Mouse (Mus musculus) c-Kit-positive CD71-negative TER-119-negative erythroid progenitor cells, embryonic 14.5 days (primary cell): Measurements from ENCODE around the gene Gm20441.
A peak's percentile ranks its signal among the peaks of the same experiment; 100 is the strongest.
"Not testable (repeated sequence)": the region's sequence is repeated elsewhere in the genome, so short reads cannot be mapped to it uniquely, and the experiment has no call there.

Experiments
- DNase-seq: peaks from one replicate; pipeline ENCODE4 v3.0.0-alpha.2; 2013; ENCODE audit warnings: low read depth

Gm20441 gene

DNA sequence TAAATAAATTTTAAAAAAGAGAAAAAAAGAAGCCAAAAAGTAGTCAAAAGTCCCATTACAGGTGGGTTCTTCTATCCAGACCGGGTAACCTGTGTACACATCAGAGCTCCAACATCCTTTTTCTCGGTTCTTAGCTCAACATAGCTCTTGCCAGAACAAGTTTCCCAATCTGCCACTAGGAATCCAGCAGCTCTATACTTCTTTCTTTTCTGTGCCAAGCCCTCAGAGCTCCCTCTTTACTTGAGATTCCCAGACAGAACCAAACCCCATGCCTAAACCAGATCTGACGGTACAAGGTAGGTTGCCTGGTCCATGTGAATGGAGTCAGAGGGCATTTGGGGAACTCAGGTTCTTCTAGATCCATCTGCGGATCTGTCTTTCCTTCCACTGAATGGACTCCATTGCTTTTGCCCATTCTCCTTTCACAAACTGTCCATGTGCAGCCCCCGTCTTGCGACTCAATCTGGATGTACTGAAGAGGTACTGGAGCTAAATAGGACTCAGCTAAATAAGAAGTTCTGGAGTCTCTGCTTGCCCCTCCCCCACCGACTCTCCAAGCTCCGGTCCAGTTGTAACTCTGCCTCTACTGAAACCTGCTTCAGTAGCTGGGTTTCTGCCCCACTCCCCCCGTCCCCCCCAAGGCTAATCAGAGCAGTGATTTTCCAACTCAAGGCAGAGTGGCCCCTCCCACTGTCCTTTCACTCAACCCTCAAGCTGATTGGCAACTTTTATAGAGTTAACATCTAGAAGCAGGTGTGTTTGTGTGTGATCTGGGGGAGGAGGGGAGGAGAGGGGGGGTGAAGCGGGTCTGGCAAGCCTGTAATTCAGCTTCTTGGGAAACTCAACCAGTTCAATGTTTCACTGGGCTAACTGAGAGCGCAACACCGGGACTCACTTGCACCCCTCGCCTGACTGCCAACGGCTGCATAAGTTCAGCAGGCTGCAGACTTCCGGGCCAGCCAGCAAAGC lies 1.3 kb downstream of the Gm20441 start:
- DNase-seq = no peak

- DNase-seq = no peak
These were observed 2.9 kb downstream of the Gm20441 start for GRCm38 (mm10) chr10:75777885-75778284.

GRCm38 (mm10) chr10:75776562-75776961 lies 4.2 kb downstream of the Gm20441 start:
- DNase-seq = no peak

DNA sequence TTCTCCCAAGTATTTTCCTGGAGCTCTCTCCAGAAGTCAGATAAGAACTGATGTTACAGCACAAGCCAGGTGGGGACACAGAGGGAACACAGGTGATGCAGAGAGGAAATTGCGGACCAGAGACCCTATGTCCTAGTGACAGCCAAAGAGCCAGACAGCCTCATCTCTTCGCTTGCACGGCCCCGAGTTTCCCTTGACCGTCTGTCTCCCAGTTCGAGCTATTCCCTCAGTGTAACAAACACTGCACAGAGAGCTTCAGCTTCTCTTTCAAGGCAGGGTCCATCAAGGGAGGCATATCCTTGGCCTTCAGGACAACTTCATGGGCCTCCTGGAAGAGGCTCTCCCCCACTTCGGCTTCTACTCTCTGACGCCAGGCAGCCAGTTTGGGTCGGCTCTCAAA lies 6.2 kb downstream of the Gm20441 start:
- DNase-seq = no peak

- no peak for DNase-seq
These were observed 6.7 kb downstream of the Gm20441 start for GRCm38 (mm10) chr10:75774102-75774501.

GRCm38 (mm10) chr10:75772795-75773664 lies 7.7 kb downstream of the Gm20441 start, which contains the start of gene Ddt:
Gene Ddt (minus strand): TSS chr10:75773414.
- peak; percentile 70 for DNase-seq

GRCm38 (mm10) chr10:75767756-75768155 lies 13.0 kb downstream of the Gm20441 start:
- not testable (repeated sequence) for DNase-seq

GRCm38 (mm10) chr10:75766856-75767255 lies 13.9 kb downstream of the Gm20441 start:
- DNase-seq = no peak

DNA sequence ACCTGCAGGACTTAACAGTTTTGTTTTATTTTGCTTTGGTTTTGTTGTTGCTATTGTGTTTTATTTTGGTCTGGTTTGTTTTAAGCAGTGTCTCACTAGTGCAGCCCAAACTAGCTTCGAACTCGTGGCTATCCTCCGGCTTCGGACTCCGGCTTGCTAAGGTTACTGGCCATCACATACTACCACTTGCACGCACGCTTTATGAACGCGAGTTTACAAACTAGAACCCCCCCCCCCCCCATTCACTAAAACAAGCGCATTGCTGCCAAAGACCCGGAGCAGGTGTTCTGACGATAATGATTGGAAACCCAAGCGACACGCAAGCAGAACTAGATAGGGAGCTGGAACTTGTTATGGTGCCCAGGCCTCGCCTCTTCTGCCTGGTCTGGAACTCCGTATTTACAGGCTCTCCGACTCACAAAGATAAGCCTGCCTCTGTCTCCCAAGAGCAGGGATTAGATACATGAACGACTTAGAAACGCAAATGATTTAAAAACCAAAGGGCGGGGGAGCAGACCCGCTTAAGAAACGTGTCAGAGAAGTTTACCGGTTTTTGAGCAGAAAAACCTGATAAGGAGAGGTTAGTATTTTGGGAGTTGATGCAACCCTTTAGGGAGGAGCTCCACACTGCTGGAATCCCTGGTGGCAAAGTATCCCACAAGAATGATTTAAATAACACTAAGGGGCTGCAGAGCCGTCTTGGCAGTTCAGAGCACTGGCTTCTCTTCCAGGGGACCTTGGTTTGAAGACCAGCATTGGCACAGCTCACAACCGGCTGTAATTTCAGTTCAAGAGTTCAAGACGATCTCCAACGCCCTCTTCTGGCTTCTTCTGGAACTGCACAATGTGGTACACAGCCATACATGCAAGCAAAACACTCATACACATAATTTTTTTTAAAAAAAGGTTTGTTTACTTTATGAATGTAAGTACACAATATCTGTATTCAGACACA lies 16.0 kb downstream of the Gm20441 start:
- DNase-seq = peak; percentile 97

GRCm38 (mm10) chr10:75763682-75764518 lies 16.9 kb downstream of the Gm20441 start, which contains the start of gene Cabin1:
Gene Cabin1 (minus strand): TSS chr10:75764341.
- peak; percentile 97 for DNase-seq

GRCm38 (mm10) chr10:75762413-75762812 lies 18.3 kb downstream of the Gm20441 start:
- no peak for DNase-seq

DNA sequence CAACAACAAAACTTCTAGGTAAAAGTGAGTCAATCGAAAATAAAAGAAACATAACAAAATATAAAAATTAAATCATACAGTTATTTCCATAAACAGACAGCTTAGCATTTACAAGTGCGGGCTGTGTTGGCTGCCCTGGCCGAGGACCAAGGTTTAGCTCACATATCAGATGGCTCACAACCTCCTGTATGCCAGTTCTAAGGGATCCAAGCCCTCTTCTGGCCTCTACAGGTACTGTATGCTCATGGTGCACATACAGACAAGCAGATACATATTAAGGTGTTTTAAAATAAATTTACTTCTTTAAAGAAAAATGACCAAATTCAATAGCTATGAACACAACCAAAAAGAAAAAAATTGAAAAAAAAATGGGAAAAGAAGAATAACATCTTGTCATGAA lies 20.4 kb downstream of the Gm20441 start:
- no peak for DNase-seq

DNA sequence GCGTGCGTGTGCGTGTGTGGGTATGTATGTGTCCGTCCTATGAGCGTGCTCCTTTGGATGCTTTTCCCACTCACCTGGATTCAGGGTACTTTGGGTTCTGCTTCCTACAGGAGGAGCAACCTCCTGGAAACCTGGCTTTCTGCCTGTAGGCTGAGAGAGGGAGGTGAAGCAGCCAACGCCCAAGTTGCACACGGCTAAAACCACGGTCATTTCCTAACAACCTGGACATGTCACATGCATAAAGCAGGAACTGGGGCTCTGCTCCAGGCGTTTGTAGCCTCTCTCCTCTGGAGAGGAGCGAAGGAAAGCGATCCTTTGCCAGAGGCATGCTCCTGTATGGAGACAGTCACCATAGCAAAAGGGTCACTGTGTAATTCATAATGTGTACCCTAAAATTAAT lies 24.0 kb downstream of the Gm20441 start:
- DNase-seq = no peak

DNA sequence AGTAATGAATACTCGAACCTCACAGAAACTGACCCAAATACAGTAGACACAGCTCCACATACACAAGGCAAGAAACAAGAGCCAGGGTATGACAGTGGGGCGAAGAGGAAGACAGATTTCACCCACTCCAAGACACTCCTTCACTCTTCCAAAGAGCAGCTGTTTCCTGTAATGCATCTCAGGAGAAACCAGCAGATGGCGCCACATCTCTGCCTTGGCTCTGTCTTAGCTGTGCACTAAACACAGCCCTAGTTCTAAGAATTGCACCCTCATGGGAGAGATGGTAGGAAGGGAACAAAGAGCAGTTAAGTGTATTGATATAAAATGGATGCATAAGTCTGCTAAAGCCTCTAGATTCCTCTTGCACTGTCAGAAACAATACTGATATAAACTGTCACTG lies 36.7 kb downstream of the Gm20441 start:
- peak; percentile 56 for DNase-seq

- no peak for DNase-seq
These were observed 37.4 kb downstream of the Gm20441 start for GRCm38 (mm10) chr10:75743369-75743768.

GRCm38 (mm10) chr10:75740866-75741265 lies 39.9 kb downstream of the Gm20441 start:
- DNase-seq = no peak

GRCm38 (mm10) chr10:75725449-75725848 lies 55.3 kb downstream of the Gm20441 start:
- no peak for DNase-seq
